Mouse (Mus musculus) layer of hippocampus, adult 11-12 months (tissue): ENCODE measurements around the gene Vrk3.

ENCODE experiments used
- DNase-seq: peaks from one replicate; pipeline ENCODE4 v3.0.0; 2022; ENCODE audit warnings: low spot score

The Vrk3 gene

DNA sequence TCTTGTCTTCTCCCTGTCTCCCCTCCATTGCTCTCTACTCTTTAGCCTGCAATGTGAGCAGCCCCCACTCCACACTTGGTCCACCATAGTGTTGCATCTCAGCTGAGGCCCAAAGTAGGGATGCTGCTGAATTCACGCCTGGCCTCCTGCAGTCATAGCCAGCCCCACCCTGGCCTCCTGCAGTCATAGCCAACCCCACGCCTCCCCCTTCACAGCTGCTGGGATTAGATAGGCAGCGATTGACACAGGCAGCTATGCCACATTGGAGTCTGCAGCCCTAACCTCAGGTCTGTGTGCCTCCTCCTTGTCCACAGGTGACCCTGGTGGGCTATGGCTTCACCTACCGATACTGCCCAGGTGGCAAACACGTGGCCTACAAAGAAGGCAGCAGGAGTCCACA is 19.9 kb downstream of the Vrk3 start:
- DNase-seq, result no peak

DNA sequence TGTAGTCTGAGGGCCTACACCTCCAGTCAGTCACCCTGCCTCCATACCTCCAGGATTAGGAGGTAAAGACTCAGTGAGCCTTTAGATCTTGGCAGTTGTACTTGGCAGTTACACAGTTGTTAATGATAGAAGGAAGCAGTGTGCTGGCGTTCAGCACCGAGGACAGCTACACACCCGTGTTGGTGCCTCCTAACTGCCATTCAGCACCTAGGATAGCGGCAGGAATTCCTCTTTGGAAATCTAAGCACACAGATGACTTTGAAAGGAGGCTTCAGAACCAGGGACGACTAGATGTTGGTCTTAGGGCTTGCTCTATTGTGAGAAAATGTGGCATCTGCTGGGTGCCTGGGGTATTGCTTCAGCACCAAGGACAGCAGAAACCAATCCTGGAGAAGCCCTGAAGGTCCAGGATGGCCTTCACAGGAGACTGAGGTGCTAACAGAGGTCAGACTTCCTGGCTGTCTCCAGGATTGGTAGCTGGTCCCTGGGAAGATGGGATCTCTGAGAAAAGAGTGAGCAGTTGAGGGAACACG is 21.9 kb downstream of the Vrk3 start:
- no peak for DNase-seq

- no peak for DNase-seq
Observed at GRCm38 (mm10) chr7:44772591-44773204, 24.5 kb downstream of the Vrk3 start.

DNA sequence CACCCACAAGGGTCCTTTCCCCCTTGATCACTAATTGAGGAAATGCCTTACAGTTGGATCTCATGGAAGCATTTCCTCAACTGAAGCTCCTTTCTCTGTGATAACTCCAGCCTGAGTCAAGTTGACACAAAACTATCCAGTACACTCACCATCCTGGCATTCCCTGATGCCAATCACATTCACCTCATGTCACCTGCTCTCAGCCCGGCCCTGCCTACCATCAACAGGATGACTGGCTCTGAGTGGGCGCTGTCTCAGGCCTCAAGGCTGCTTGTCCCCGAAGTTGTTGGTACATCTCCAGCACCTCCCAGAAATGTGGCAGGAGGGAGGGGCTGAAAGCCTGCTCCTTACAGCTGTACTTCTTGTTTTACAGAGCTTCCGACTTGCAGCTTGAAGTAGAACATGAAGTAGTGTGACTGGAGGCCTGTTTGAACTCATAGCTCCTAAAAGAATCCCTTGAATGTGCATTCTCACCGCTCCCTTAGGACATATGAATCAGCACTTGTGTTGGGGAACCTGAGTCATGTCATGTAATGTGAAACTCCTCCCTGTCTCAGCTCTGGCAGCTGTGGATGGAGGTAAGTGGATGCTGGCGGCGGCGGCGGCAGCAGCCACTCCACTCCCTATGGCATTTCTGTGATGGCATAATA is 28.8 kb downstream of the Vrk3 start:
- no peak for DNase-seq

GRCm38 (mm10) chr7:44780101-44780500 is 31.9 kb downstream of the Vrk3 start:
- no peak for DNase-seq

DNA sequence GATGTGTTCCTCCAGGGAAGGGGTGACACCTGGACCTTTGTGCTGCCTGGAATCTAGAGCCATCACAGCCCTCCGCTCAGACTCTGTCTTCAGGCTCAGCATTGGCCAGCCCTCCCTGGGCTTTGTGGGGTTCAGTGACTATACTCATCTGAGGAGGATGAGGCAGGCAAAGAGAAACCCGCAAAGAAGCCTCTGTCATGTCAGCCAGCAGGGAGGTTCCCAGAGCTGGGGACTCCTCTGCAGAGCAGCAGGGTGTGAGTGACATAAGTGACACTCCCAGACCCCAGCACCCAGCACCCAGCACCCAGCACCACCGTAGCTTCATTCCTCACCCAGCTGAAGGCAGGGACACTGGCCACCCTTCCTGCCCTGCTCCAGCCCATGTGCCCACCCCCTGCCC is 41.3 kb downstream of the Vrk3 start:
- DNase-seq, result no peak

- no peak for DNase-seq
Observed at GRCm38 (mm10) chr7:44790066-44790465, 41.9 kb downstream of the Vrk3 start.

DNA sequence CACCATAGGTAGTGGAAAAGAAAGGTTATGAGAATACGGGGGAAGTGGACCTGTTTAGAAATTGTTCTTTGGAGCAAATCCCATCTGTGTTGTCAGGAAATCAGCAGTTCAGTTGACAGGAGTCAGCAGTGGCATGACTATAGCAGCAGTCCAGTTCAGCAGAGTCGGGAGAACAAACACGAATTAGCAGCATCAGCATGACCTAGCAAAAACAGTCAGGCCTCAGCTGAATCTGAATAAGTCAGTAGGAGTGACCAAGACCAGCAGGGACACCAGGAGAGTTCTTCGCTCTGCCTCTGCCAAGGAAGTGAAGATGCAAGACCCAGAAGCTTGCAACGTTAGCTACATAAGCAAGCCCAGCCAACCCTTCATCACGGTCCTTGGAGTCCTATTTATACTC is 44.6 kb downstream of the Vrk3 start:
- no peak for DNase-seq

DNA sequence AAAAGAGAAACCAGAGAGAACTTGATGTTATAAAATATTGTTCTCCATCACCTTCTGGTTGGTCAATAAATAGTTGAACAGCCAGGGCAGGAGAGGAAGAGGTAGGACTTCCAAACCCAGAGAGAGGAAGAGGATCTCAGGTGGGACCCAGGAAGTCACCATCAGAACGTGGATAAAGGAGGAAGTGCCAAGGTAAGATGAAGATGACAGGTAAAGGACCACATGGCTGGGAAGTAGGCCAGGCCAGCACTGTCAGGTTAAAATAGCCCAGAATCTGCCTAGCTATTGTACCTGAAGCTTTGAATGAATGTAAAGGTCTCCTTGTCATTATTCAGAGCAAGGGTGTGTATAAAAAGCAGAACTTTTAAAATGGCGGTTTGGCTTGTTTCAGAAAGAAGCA is 60.7 kb downstream of the Vrk3 start:
- no peak for DNase-seq

DNA sequence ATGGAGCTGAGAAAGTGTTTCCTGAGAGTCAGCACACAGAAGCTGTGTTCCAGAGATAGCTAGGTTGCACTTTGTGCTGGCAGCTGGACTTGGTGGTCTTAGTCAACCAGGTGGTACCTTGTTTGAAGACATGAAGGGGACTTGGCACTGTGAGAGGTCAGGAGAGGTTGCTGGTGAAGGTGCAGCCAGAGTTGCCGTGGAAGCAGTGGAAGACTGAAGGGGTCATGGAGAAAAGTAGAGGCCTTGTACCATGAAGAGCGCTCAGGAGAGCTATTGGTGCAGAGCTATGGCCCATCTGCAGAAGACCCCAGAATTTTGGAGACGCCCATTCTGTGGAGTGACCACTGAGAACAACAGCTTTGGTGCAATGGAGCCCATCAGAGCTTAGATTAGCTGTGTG is 61.3 kb downstream of the Vrk3 start:
- DNase-seq, result no peak

DNA sequence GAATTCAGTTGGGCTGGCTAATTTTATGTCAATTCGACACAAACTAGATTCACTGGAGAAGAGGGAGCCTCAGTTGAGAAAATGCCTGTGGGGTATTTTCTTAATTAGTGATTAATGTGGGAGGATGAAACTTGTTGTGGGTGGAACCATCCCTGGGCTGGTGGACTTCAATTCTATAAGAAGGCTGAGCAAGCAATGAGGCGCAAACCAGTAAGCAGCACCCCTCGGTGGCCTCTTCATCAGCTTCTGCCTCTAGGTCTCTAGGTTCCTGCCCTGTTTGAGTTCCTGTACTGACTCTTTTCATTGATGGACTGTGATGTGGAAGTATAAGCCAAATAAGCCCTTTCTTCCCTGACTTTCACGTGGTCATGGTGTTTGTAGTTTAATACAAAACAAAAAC is 62.2 kb downstream of the Vrk3 start:
- no peak for DNase-seq

GRCm38 (mm10) chr7:44810819-44811557 is 62.8 kb downstream of the Vrk3 start:
- DNase-seq, result no peak

- no peak for DNase-seq
Observed at GRCm38 (mm10) chr7:44812651-44813325, 64.6 kb downstream of the Vrk3 start.

DNA sequence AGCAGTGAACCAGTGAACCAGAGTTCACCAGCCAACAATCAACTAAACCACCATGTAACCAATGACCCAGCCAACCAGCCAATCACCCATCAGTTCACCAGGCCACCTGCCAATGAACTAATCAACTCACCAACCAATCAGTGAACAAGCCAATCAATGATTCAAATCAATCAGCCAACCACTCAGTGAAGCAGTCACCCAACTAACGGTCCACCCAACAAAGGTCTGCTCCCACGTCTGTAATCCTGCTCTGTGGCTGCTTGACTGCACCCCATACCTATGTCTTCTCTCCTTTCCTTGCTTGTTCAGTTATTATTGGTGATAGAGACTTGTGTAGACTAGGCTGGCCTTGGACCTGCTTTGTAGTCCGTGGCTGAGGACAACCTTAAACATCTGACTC is 65.8 kb downstream of the Vrk3 start:
- DNase-seq, result peak; percentile 2

- DNase-seq, result peak; percentile 2
Observed at GRCm38 (mm10) chr7:44814423-44814822, 66.2 kb downstream of the Vrk3 start.

DNA sequence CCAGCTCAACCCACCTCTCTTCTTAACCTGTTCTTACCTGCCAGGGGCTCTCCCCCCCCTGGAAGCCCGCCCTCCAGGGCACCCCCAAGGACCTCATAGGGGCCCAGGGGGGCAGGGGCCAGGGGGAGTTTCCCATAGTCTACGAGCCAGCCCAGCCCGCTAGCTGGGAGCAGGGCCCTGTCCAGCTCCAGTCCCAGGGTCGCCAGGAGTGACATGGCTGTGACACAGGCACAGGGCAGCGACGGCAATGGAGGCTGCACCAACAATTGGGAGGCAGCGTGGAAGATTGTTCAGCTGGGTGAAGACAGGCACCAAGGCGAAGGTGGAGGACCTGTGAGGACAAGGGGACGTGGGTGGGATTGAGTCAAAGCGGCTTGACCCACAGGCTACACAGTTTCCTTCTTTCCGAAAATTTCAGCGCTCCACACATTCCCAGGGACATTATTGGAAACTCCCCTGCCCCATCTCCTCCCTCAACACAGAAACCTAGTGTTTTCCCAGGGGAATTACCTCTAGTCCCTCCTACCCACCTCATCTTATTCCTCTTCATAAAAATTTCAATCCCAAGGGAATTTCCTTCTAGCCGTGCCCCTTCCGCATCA is 66.8 kb downstream of the Vrk3 start:
- peak; percentile 20 for DNase-seq

- peak; percentile 99 for DNase-seq
Observed at GRCm38 (mm10) chr7:44815721-44816469, 67.7 kb downstream of the Vrk3 start, which contains the start of the genes Nup62 and Il4i1. Gene Nup62 (plus strand): TSS chr7:44816088. Gene Il4i1 (plus strand): TSS chr7:44816387.

DNA sequence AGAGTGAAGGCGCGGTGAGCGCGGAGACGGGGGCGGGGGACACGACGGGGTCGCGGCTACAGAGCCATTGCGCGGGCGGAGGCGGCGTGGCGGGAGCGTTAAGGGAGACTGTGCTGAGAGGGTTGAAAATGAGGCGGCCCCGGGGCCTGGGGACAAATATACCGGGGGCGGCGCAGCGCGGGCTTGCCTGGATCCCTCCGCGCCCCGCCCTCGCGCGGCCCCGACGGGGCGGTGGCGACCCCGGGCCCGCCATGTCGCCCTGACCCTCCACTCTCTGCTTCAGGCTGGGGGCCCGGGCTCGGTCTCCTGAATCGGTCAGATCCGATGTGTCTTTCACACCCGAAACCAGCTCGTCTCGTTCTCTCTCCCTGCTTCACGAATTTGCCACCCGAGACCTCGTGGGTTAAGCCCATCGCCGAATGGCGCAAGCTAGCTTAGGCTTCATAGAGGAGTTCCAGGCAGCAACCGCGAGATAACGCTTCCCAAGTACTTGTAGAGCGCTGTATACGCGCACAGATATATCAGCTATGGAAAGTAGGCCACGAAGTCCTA is 68.3 kb downstream of the Vrk3 start, which contains the start of gene Atf5:
TSS of gene Atf5 (minus strand) at position 189 of the 552 bp plus-strand sequence.
- DNase-seq, result no peak

- no peak for DNase-seq
Observed at GRCm38 (mm10) chr7:44817441-44817840, 69.2 kb downstream of the Vrk3 start.

DNA sequence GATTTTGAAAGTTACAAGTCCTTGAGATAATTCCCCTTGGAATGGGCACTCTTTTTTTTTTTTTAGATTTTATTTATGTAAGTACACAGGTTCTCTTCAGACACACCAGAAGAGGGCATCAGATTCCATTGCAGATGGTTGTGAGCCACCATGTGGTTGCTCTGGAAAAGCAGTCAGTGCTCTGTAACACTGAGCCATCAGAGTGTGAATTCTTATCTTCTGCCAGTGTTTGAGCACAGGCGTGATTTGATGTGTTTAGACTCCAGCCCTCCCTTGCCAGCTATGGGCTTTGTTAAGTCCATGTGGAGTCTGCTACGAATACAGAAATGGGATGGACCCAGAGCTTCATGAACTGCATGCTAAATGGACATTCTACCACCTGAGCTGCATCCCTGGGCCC is 70.0 kb downstream of the Vrk3 start:
- DNase-seq, result peak; percentile 6

- DNase-seq, result peak; percentile 28
Observed at GRCm38 (mm10) chr7:44818751-44819235, 70.6 kb downstream of the Vrk3 start.
